Mouse (Mus musculus) brain, embryonic 14.5 days (tissue): ENCODE measurements at regions not wholly inside any gene's neighbourhood (a gene's known extent, or its start where the extent isn't known, plus 50 kb on each side); places are given as distances from the start of the nearest gene placed in this dataset.

Experiments
- DNase-seq: peaks from one replicate; pipeline ENCODE4 v3.0.0-alpha.2; 2011; ENCODE audit warnings: low read depth
- CTCF ChIP-seq: fragments of 200-500 bp; IDR thresholded peaks from 2 replicates; pipeline ENCODE4 v1.5.1; 2012; ENCODE audit warnings: inconsistent platforms, mild to moderate bottlenecking, moderate library complexity, borderline replicate concordance; ENCODE audit not compliant: insufficient read depth, insufficient read length; ENCODE audit errors: extremely low read depth
- POLR2A ChIP-seq: fragments of 200-500 bp; IDR thresholded peaks from 2 replicates; pipeline ENCODE4 v1.6.1; 2012; ENCODE audit warnings: mild to moderate bottlenecking, inconsistent platforms, borderline replicate concordance; ENCODE audit not compliant: poor library complexity, insufficient read depth, insufficient read length, severe bottlenecking; ENCODE audit errors: extremely low read depth

- TF ChIP-seq CTCF (no peak), POLR2A (no peak)
- peak; percentile 31 for DNase-seq
Observed at GRCm38 (mm10) chr5:80952600-80953218, 67.2 kb upstream of the Adgrl3 start.
